Mouse (Mus musculus): ENCODE measurements at regions not wholly inside any gene's neighbourhood (a gene's known extent, or its start where the extent isn't known, plus 50 kb on each side); places are given as distances from the start of the nearest gene placed in this dataset.

DNA sequence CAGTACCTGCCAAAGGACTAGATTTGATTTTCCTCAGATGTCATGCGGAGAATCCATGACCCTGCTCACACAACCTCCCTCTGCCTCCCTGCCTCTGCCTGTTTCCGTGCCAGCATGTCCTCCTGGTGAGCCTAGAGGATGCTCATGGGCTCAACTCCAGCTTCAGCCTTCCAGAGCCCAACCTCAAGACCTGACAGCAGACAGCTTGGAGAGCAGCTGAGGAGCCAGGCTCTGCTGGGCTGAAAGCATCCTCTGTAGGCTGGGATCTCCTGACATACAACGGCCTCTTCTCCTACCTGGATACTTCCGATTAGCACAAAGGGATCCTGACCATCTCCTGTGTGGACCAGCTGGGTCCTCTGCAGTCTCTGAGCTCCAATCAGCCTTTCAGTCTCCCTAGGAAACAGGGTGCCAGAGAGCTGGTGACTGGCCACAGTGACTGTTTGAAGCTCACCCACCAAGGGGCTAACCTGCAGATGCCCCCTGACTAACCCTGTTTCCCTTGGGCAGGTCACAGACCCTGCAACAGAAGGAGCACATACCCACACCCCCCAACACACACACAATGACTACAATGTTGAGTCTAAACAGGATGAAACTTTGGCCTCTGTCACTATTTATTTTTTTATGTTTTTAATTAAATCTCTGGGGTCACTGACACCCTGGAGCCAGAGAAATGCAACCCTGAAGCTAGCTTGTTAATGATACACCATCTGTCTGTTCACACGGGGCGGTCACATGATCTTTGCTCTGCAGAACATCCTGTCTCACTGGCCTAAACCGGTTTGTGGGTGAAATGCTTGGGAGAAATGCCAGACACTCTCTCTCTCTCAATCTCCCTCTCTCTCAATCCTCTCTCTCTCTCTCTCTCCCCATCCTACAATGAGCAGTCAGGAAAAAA is 93.8 kb upstream of the Slc45a1 start:
- TF ChIP-seq CTCF (IDR thresholded peaks at IDR 0.05; ENCODE audit: borderline replicate concordance, insufficient read depth, low read depth, low read length) (no peak), POLR2A (IDR thresholded peaks at IDR 0.05; ENCODE audit: borderline replicate concordance, insufficient read depth, low read length) (no peak)
